Mouse (Mus musculus) spleen, adult 2 months (tissue): ENCODE results near the gene Grem2. TPM values are rescaled to one million over a fixed set of nuclear protein-coding genes. Genes with fewer than 3 reads are reported as not detected.

Experiments
- DNase-seq, 2 experiments: peaks; one replicate each; pipeline versions ENCODE4 v3.0.0 to v3.0.0-alpha.2; 2012 to 2021; ENCODE audit warnings: low spot score in 2 of 2, low read depth in 1 of 2
- H3K27ac ChIP-seq: fragments of 200-500 bp; 2 replicates; pipeline ENCODE4 v1.5.1; 2012; ENCODE audit warnings: low read length, inconsistent platforms; ENCODE audit not compliant: insufficient read depth
- H3K27me3 ChIP-seq: fragments of 200-500 bp; 2 replicates; pipeline ENCODE4 v1.6.1; 2012; ENCODE audit warnings: mild to moderate bottlenecking, moderate library complexity, low read length, inconsistent platforms; ENCODE audit not compliant: control insufficient read depth, insufficient read depth
- H3K36me3 ChIP-seq: fragments of 200-500 bp; 2 replicates; pipeline ENCODE4 v1.6.1; 2012; ENCODE audit warnings: mild to moderate bottlenecking, low read length, inconsistent platforms; ENCODE audit not compliant: control insufficient read depth, insufficient read depth
- H3K4me1 ChIP-seq: fragments of 200-500 bp; 2 replicates; pipeline ENCODE4 v1.6.1; 2011; ENCODE audit warnings: inconsistent platforms; ENCODE audit not compliant: control insufficient read depth, insufficient read depth, insufficient read length
- H3K4me3 ChIP-seq: fragments of 200-500 bp; 2 replicates; pipeline ENCODE4 v1.5.1; 2011; ENCODE audit warnings: mild to moderate bottlenecking, inconsistent platforms; ENCODE audit not compliant: insufficient read depth, insufficient read length; ENCODE audit errors: extremely low read depth
- CTCF ChIP-seq: fragments of 200-500 bp; IDR thresholded peaks from 2 replicates; pipeline ENCODE4 v1.5.1; 2011; ENCODE audit warnings: mild to moderate bottlenecking, inconsistent platforms; ENCODE audit not compliant: insufficient read depth, insufficient read length, insufficient replicate concordance; ENCODE audit errors: extremely low read depth
- POLR2A ChIP-seq: fragments of 200-500 bp; IDR thresholded peaks from 2 replicates; pipeline ENCODE4 v1.6.1; 2011; ENCODE audit warnings: low read depth, low read length, inconsistent platforms
- WGBS: fragments of 180-500 bp; shearing (Covaris S2); methylation state at CpG from one replicate; pipeline ENCODE4 v1.1.7; 2018; 5-methylcytosine and 5-hydroxymethylcytosine counted together
- polyA plus RNA-seq: library from polyadenylated mRNA; depleted of rRNA; stranded (reverse); fragments of >200 nt; gene quantifications from 2 replicates; pipeline ENCODE4 v1.2.3, GENCODE M21; 2012

The Grem2 gene
- polyA plus RNA-seq, 1 experiment: 1.2 TPM

DNA sequence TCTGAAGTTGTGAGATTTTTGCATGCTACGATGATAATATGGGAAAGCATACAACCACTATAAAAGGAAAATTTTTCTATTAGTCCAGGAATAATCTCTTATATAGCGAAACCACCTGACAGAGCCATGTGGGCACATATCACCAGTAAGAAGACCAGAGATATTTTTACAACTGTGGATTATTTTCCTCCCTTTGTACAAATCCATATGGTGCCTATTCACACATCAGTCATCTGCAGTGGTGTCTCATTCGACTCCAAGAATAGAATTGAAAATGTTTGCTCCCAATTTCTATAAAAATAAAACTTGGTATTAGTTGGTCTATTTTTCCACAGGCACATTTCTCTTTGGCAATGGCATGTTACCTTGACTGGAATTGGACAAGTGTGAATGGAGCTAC is 11.8 kb downstream of the Grem2 start:
- H3K4me1 ChIP-seq: no peaks in the 10 kb centered on the region
- 85% methylated on average over 3 of the region's 3 CpGs for WGBS
- no peaks in the 10 kb centered on the region for H3K36me3 ChIP-seq
- H3K4me3 ChIP-seq: no peak overlapping the region
- no peak for DNase-seq
- no peaks in the 10 kb centered on the region for H3K27me3 ChIP-seq
- TF ChIP-seq CTCF (no peak), POLR2A (no peak)
- H3K27ac ChIP-seq: no peak overlapping the region

GRCm38 (mm10) chr1:174908232-174908631 is 13.4 kb downstream of the Grem2 start:
- 85% methylated on average over 5 of the region's 5 CpGs for WGBS
- no peak overlapping the region for H3K27ac ChIP-seq

DNA sequence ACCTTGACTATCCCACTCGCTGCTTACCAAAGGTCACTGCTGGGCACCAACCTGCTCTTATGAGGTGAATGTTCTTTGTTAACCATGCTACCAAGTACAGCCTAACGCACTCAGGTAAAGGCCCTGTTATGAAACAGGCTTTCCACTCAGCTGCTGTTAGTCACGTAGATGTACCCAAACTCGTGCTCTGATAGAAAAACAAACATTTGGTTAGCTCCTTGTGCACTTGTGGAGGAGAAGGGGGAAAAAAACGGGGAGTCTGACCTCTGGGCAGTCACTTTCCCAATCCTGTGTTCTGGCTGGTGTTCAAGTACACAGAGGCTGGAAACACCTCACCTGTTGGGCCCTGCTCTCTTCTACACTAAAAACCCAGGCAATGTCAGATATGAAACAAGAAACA is 14.0 kb downstream of the Grem2 start:
- TF ChIP-seq CTCF (no peak), POLR2A (no peak)
- no peak for DNase-seq
- WGBS: 73% methylated on average over 5 of the region's 5 CpGs
- no peaks in the 10 kb centered on the region for H3K27me3 ChIP-seq
- no peak overlapping the region for H3K4me3 ChIP-seq
- H3K4me1 ChIP-seq: no peaks in the 10 kb centered on the region
- H3K27ac ChIP-seq: no peak overlapping the region
- H3K36me3 ChIP-seq: no peaks in the 10 kb centered on the region

More at GRCm38 (mm10) chr1:174908232-174908631, 13.4 kb downstream of the Grem2 start:
- Histone ChIP-seq H3K27me3 (no peaks in the 10 kb centered on the region), H3K4me1 (no peaks in the 10 kb centered on the region), H3K36me3 (no peaks in the 10 kb centered on the region), H3K4me3 (no peak overlapping the region)
- TF ChIP-seq CTCF (no peak), POLR2A (no peak)
- DNase-seq: no peak

DNA sequence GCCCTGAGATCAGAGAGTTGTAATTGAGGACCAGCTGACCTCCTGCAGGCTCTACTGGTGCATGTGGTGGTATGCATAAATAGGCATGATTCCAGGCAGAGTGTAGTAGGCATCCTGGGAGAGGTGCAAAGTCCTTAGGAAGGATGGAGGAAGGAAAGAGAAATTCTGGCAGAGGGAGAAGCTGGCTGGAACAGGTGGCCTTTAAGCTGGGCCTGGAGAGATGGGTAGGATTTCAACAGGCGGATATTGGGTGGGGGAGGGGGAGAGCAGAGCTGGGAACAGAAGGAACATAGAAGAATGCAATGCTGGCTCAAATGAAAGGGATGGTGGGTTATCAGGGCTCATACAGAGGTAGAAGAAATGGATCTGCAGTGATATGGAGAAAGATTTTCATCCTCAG is 18.9 kb downstream of the Grem2 start:
- no peaks in the 10 kb centered on the region for H3K36me3 ChIP-seq
- 71% methylated on average over 1 of the region's 1 CpGs for WGBS
- TF ChIP-seq POLR2A (no peak), CTCF (no peak)
- DNase-seq: no peak
- no peaks in the 10 kb centered on the region for H3K4me1 ChIP-seq
- no peak overlapping the region for H3K4me3 ChIP-seq
- no peak overlapping the region for H3K27ac ChIP-seq
- H3K27me3 ChIP-seq: no peaks in the 10 kb centered on the region

GRCm38 (mm10) chr1:174892471-174892870 is 29.1 kb downstream of the Grem2 start:
- TF ChIP-seq POLR2A (no peak), CTCF (no peak)
- 80% methylated on average over 7 of the region's 7 CpGs for WGBS
- DNase-seq: no peak

GRCm38 (mm10) chr1:174888684-174889405 is 32.8 kb downstream of the Grem2 start:
- WGBS: 82% methylated on average over 14 of the region's 14 CpGs
- Histone ChIP-seq H3K4me3 (no peak overlapping the region), H3K4me1 (no peaks in the 10 kb centered on the region), H3K36me3 (no peaks in the 10 kb centered on the region), H3K27me3 (no peaks in the 10 kb centered on the region), H3K27ac (no peak overlapping the region)
- no peak for DNase-seq
- TF ChIP-seq CTCF: no peak
- no peak for TF ChIP-seq POLR2A

More at GRCm38 (mm10) chr1:174892471-174892870, 29.1 kb downstream of the Grem2 start:
- no peaks in the 10 kb centered on the region for H3K27me3 ChIP-seq
- no peak overlapping the region for H3K27ac ChIP-seq
- no peak overlapping the region for H3K4me3 ChIP-seq
- no peaks in the 10 kb centered on the region for H3K36me3 ChIP-seq
- H3K4me1 ChIP-seq: no peaks in the 10 kb centered on the region

DNA sequence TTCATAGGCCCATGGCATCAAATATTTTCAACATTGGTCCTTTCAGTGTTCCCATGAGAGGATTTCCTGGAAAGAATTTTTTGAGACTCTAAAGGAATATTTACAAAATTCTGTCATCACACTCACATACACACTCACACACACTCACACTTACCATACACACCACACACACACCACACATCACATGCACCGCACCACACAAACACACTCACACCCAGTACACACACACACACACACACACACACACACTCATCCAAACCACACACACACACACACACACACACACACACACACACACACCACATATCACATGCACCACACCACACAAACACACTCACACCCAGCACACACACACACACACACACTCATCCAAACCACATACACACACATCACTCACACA is 33.5 kb downstream of the Grem2 start:
- TF ChIP-seq CTCF: no peak
- no peak overlapping the region for H3K4me3 ChIP-seq
- no peaks in the 10 kb centered on the region for H3K4me1 ChIP-seq
- no peaks in the 10 kb centered on the region for H3K27me3 ChIP-seq
- no peak for DNase-seq
- WGBS: 94% methylated on average over 1 of the region's 1 CpGs
- no peaks in the 10 kb centered on the region for H3K36me3 ChIP-seq
- H3K27ac ChIP-seq: no peak overlapping the region
